Mouse (Mus musculus) heart, embryonic 13.5 days (tissue): ENCODE data around the gene Gm7271. TPM values are rescaled to one million over a fixed set of nuclear protein-coding genes. Genes with fewer than 3 reads are reported as not detected.

Source experiments
- ATAC-seq: fragments of 200-750 bp; cut with Nextera tagmentation; 2 replicates; pipeline ENCODE4 v1.8.0; 2017; ENCODE audit warnings: moderate TSS enrichment; ENCODE audit not compliant: insufficient number of reproducible peaks, low FRiP score, low TSS enrichment; ENCODE audit errors: extremely low read depth
- H3K27ac ChIP-seq: fragments of 300-500 bp; sonication (generic); replicated peaks from 2 replicates; pipeline ENCODE4 v1.5.1; 2015; ENCODE audit warnings: moderate library complexity, mild to moderate bottlenecking, inconsistent platforms
- H3K27me3 ChIP-seq: fragments of 300-500 bp; sonication (generic); replicated peaks from 2 replicates; pipeline ENCODE4 v1.6.1; 2015; ENCODE audit warnings: mild to moderate bottlenecking, inconsistent platforms
- H3K36me3 ChIP-seq: fragments of 300-500 bp; sonication (generic); 2 replicates; pipeline ENCODE4 v1.6.1; 2015; ENCODE audit warnings: mild to moderate bottlenecking, inconsistent platforms
- H3K4me1 ChIP-seq: fragments of 300-500 bp; sonication (generic); 2 replicates; pipeline ENCODE4 v1.6.1; 2015; ENCODE audit warnings: inconsistent platforms
- H3K4me2 ChIP-seq: fragments of 300-500 bp; sonication (generic); 2 replicates; pipeline ENCODE4 v1.6.1; 2015; ENCODE audit warnings: inconsistent platforms, mild to moderate bottlenecking, moderate library complexity
- H3K4me3 ChIP-seq: fragments of 300-500 bp; sonication (generic); 2 replicates; pipeline ENCODE4 v1.5.1; 2015; ENCODE audit warnings: moderate library complexity, mild to moderate bottlenecking, inconsistent platforms
- H3K9ac ChIP-seq: fragments of 300-500 bp; sonication (generic); 2 replicates; pipeline ENCODE4 v1.6.1; 2015; ENCODE audit warnings: inconsistent platforms, mild to moderate bottlenecking, moderate library complexity
- H3K9me3 ChIP-seq: fragments of 300-500 bp; sonication (generic); 2 replicates; pipeline ENCODE4 v1.6.1; 2016; ENCODE audit warnings: inconsistent platforms
- WGBS: fragments of 180-500 bp; shearing (Covaris S2); methylation state at CpG from one replicate; pipeline ENCODE4 v1.1.7; 2015; ENCODE audit warnings: mixed read lengths; 5-methylcytosine and 5-hydroxymethylcytosine counted together
- polyA plus RNA-seq: library from polyadenylated mRNA; unstranded; fragments of >200 nt; fragmentation: Nextera tagmentation; extraction: Ambion mirVana; gene quantifications from 2 replicates; pipeline ENCODE4 v1.2.1, GENCODE M21; 2015

Gm7271 gene
- polyA plus RNA-seq, 1 experiment from 2014 or later, result not detected

- peak; percentile 93 for ATAC-seq
- peak within 1 kb of the TSS; percentile 91 for H3K4me3 ChIP-seq
- no peaks in the 10 kb centered on the region for H3K27me3 ChIP-seq
- peak within 1 kb of the TSS; percentile 88 for H3K9ac ChIP-seq
- peaks cover 11% of the 10 kb centered on the region for H3K36me3 ChIP-seq
- H3K4me1 ChIP-seq, result peaks cover 15% of the 10 kb centered on the region
- peak within 1 kb of the TSS; percentile 81 for H3K27ac ChIP-seq
- H3K4me2 ChIP-seq, result peak within 1 kb of the TSS; percentile 86
- H3K9me3 ChIP-seq, result no peaks in the 10 kb centered on the region
- WGBS, result under 1% methylated on average over 38 of the region's 39 CpGs
Measured at GRCm38 (mm10) chr5:76529040-76529703, 45.3 kb downstream of the Gm7271 start, which contains the start of gene Exoc1. Gene Exoc1, plus strand, starts transcription at chr5:76529311.

- peaks cover 15% of the 10 kb centered on the region for H3K4me1 ChIP-seq
- no peaks in the 10 kb centered on the region for H3K9me3 ChIP-seq
- peaks cover 13% of the 10 kb centered on the region for H3K36me3 ChIP-seq
- H3K9ac ChIP-seq, result peak overlapping the region; percentile 88
- WGBS, result 8% methylated on average over 9 of the region's 9 CpGs
- H3K4me2 ChIP-seq, result peak overlapping the region; percentile 86
- no peaks in the 10 kb centered on the region for H3K27me3 ChIP-seq
- ATAC-seq, result no peak
- H3K4me3 ChIP-seq, result peak overlapping the region; percentile 91
- H3K27ac ChIP-seq, result peak overlapping the region; percentile 81
Measured at GRCm38 (mm10) chr5:76529704-76530066, 45.8 kb downstream of the Gm7271 start.

DNA sequence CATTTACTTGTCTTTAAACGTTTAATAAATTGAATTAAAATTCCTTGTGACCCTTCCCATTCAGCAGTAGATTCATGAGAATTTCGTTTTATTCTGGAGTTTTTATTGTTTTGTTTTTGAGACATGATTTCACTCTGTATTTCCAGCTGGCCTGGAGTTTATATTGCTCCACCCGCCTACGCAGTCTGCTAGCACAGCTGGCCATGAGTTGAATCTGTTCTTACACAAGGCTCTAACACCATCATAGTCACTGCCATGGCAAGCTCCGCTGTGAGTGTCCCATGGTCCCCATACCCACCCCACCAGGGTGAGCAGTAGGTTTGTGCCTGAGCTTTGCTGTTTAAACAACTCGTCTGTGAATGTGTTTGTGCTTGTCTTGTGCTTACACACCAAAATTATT, 49.3 kb downstream of the Gm7271 start:
- peaks cover 15% of the 10 kb centered on the region for H3K4me1 ChIP-seq
- peaks cover 45% of the 10 kb centered on the region for H3K36me3 ChIP-seq
- H3K4me2 ChIP-seq, result no peak overlapping the region
- ATAC-seq, result no peak
- no peak overlapping the region for H3K9ac ChIP-seq
- WGBS, result 80% methylated on average over 6 of the region's 6 CpGs
- H3K9me3 ChIP-seq, result no peaks in the 10 kb centered on the region
- no peaks in the 10 kb centered on the region for H3K27me3 ChIP-seq
- H3K4me3 ChIP-seq, result no peak overlapping the region
- H3K27ac ChIP-seq, result no peak overlapping the region

DNA sequence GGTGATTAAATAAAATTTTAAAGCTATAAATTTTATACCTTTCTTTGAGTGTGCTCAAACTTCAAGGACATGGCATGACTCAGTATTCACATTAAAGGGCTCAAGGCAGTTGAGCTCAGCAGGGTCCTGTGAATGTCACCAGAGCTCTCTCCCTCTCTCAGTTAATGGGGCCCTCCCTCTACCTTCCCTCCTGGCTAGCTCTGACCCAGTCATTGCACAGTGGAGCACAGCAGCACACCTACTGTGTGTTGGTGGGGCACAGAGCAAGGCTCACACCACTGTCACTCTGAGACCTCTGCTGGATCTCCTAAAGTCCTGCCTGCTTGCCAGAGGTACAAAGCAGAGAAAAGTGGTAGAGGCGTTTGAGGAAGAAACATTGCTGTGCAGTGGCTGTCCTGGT, 52.4 kb downstream of the Gm7271 start:
- Histone ChIP-seq H3K9ac (no peak overlapping the region), H3K9me3 (no peaks in the 10 kb centered on the region), H3K27me3 (no peaks in the 10 kb centered on the region), H3K4me1 (no peaks in the 10 kb centered on the region), H3K27ac (no peak overlapping the region), H3K36me3 (peaks cover 62% of the 10 kb centered on the region), H3K4me2 (no peak overlapping the region), H3K4me3 (no peak overlapping the region)
- no peak for ATAC-seq
- WGBS, result 87% methylated on average over 1 of the region's 1 CpGs

DNA sequence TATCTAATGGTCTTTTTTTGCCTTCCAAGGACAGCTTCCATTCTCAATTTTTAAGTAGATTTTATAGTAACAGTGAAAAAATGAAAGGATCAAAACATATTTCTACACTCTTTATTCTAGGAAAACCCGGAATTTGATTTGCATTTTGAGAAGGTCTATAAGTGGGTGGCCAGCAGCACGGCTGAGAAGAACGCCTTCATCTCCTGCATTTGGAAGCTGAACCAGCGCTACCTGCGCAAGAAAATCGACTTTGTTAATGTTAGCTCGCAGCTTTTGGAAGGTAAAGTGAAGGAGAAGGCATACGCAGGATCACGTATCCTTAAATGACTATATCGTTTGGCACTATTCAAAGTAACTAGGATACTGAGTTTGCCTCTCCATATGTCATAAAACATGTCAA, 53.7 kb downstream of the Gm7271 start:
- Histone ChIP-seq H3K27me3 (no peaks in the 10 kb centered on the region), H3K9ac (no peak overlapping the region), H3K36me3 (peaks cover 71% of the 10 kb centered on the region), H3K4me2 (no peak overlapping the region), H3K9me3 (no peaks in the 10 kb centered on the region), H3K27ac (no peak overlapping the region), H3K4me1 (no peaks in the 10 kb centered on the region), H3K4me3 (no peak overlapping the region)
- 91% methylated on average over 10 of the region's 10 CpGs for WGBS
- no peak for ATAC-seq

GRCm38 (mm10) chr5:76540181-76540580, 56.3 kb downstream of the Gm7271 start:
- H3K9me3 ChIP-seq, result no peaks in the 10 kb centered on the region
- no peak overlapping the region for H3K9ac ChIP-seq
- 74% methylated on average over 8 of the region's 8 CpGs for WGBS
- H3K27me3 ChIP-seq, result no peaks in the 10 kb centered on the region
- no peak overlapping the region for H3K4me2 ChIP-seq
- H3K4me1 ChIP-seq, result no peaks in the 10 kb centered on the region
- peaks cover 80% of the 10 kb centered on the region for H3K36me3 ChIP-seq
- no peak for ATAC-seq
- H3K4me3 ChIP-seq, result no peak overlapping the region
- H3K27ac ChIP-seq, result no peak overlapping the region; the same call in 1 of the 2 replicates

GRCm38 (mm10) chr5:76540842-76541241, 57.0 kb downstream of the Gm7271 start:
- Histone ChIP-seq H3K4me3 (no peak overlapping the region), H3K9me3 (no peaks in the 10 kb centered on the region), H3K36me3 (peaks cover 80% of the 10 kb centered on the region), H3K27me3 (no peaks in the 10 kb centered on the region), H3K4me1 (no peaks in the 10 kb centered on the region), H3K27ac (no peak overlapping the region), H3K4me2 (no peak overlapping the region), H3K9ac (no peak overlapping the region)
- ATAC-seq, result no peak

GRCm38 (mm10) chr5:76543200-76543599, 59.4 kb downstream of the Gm7271 start:
- H3K27me3 ChIP-seq, result no peaks in the 10 kb centered on the region
- H3K4me2 ChIP-seq, result no peak overlapping the region
- no peaks in the 10 kb centered on the region for H3K4me1 ChIP-seq
- peaks cover 67% of the 10 kb centered on the region for H3K36me3 ChIP-seq
- no peak overlapping the region for H3K4me3 ChIP-seq
- 87% methylated on average over 8 of the region's 8 CpGs for WGBS
- H3K9me3 ChIP-seq, result no peaks in the 10 kb centered on the region
- ATAC-seq, result no peak
- no peak overlapping the region for H3K9ac ChIP-seq
- H3K27ac ChIP-seq, result no peak overlapping the region

- Histone ChIP-seq H3K27ac (no peak overlapping the region), H3K4me2 (no peak overlapping the region), H3K36me3 (peaks cover 55% of the 10 kb centered on the region), H3K4me3 (no peak overlapping the region), H3K4me1 (no peaks in the 10 kb centered on the region), H3K9me3 (no peaks in the 10 kb centered on the region), H3K27me3 (no peaks in the 10 kb centered on the region), H3K9ac (no peak overlapping the region)
- 49% methylated on average over 8 of the region's 8 CpGs for WGBS
- no peak for ATAC-seq
Measured at GRCm38 (mm10) chr5:76550426-76550825, 66.6 kb downstream of the Gm7271 start.

- Histone ChIP-seq H3K9ac (no peak overlapping the region), H3K4me3 (no peak overlapping the region), H3K27me3 (no peaks in the 10 kb centered on the region), H3K4me1 (no peaks in the 10 kb centered on the region), H3K4me2 (no peak overlapping the region), H3K27ac (no peak overlapping the region), H3K9me3 (no peaks in the 10 kb centered on the region), H3K36me3 (peaks cover 86% of the 10 kb centered on the region)
- no peak for ATAC-seq
- WGBS, result 33% methylated on average over 3 of the region's 3 CpGs
Measured at GRCm38 (mm10) chr5:76565321-76565720, 81.5 kb downstream of the Gm7271 start.
